Mouse (Mus musculus) midbrain, embryonic 13.5 days (tissue): ENCODE data around the gene Csnk2b. TPM values are rescaled to one million over a fixed set of nuclear protein-coding genes. Genes with fewer than 3 reads are reported as not detected.
A peak's percentile ranks its signal among the peaks of the same experiment; 100 is the strongest.

Experiments used
- ATAC-seq: fragments of 200-750 bp; cut with Nextera tagmentation; 2 replicates; pipeline ENCODE4 v1.8.0; 2017; ENCODE audit warnings: mild to moderate bottlenecking, moderate TSS enrichment, moderate library complexity
- H3K27ac ChIP-seq: fragments of 300-500 bp; sonication (generic); 2 replicates; pipeline ENCODE4 v1.5.1; 2015; ENCODE audit warnings: inconsistent platforms, mild to moderate bottlenecking, moderate library complexity
- H3K27me3 ChIP-seq: fragments of 300-500 bp; sonication (generic); 2 replicates; pipeline ENCODE4 v1.6.1; 2015; ENCODE audit warnings: mild to moderate bottlenecking, inconsistent platforms
- H3K36me3 ChIP-seq: fragments of 300-500 bp; sonication (generic); 2 replicates; pipeline ENCODE4 v1.6.1; 2015; ENCODE audit warnings: mild to moderate bottlenecking, inconsistent platforms
- H3K4me1 ChIP-seq: fragments of 300-500 bp; sonication (generic); replicated peaks from 2 replicates; pipeline ENCODE4 v1.6.1; 2015; ENCODE audit warnings: inconsistent platforms
- H3K4me2 ChIP-seq: fragments of 300-500 bp; sonication (generic); replicated peaks from 2 replicates; pipeline ENCODE4 v1.6.1; 2015; ENCODE audit warnings: moderate library complexity, mild to moderate bottlenecking, inconsistent platforms
- H3K4me3 ChIP-seq: fragments of 300-500 bp; sonication (generic); replicated peaks from 2 replicates; pipeline ENCODE4 v1.5.1; 2015; ENCODE audit warnings: mild to moderate bottlenecking, inconsistent platforms
- H3K9ac ChIP-seq: fragments of 300-500 bp; sonication (generic); replicated peaks from 2 replicates; pipeline ENCODE4 v1.6.1; 2015; ENCODE audit warnings: mild to moderate bottlenecking, inconsistent platforms
- H3K9me3 ChIP-seq: fragments of 300-500 bp; sonication (generic); 2 replicates; pipeline ENCODE4 v1.6.1; 2016; ENCODE audit warnings: mild to moderate bottlenecking, inconsistent platforms
- WGBS: fragments of 180-500 bp; shearing (Covaris S2); methylation state at CpG from one replicate; pipeline ENCODE4 v1.1.7; 2015; 5-methylcytosine and 5-hydroxymethylcytosine counted together
- polyA plus RNA-seq: library from polyadenylated mRNA; unstranded; fragments of >200 nt; fragmentation: Nextera tagmentation; extraction: Ambion mirVana; gene quantifications from 2 replicates; pipeline ENCODE4 v1.2.1, GENCODE M21; 2015

Gene Csnk2b
- polyA plus RNA-seq, 1 experiment from 2014 or later: 293 TPM

DNA sequence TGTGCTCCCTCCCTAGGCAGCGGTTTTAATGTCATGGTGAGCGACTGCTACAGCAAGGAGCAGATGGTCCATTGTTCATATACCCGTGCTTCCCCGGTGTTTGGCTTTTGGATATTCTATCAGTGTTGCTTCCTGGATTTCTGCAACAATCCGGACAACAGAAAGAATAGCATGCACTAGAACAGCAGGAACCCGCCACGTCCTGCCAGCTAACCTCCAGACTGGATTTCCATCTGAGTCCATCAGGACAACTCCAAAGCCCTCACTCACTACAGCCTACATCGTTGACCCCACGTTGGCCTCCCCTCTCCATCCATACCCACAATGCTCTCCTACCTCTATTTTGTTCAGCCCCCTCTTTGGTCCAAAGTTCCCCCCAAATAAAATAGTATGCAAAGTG is 10.1 kb downstream of the Csnk2b start:
- Histone ChIP-seq H3K27ac (no peak overlapping the region), H3K9me3 (no peaks in the 10 kb centered on the region), H3K27me3 (no peaks in the 10 kb centered on the region), H3K4me1 (no peaks in the 10 kb centered on the region), H3K4me2 (no peak overlapping the region), H3K36me3 (peaks cover 28% of the 10 kb centered on the region), H3K4me3 (no peak overlapping the region), H3K9ac (no peak overlapping the region)
- no peak for ATAC-seq
- WGBS: 71% methylated on average over 9 of the region's 9 CpGs

DNA sequence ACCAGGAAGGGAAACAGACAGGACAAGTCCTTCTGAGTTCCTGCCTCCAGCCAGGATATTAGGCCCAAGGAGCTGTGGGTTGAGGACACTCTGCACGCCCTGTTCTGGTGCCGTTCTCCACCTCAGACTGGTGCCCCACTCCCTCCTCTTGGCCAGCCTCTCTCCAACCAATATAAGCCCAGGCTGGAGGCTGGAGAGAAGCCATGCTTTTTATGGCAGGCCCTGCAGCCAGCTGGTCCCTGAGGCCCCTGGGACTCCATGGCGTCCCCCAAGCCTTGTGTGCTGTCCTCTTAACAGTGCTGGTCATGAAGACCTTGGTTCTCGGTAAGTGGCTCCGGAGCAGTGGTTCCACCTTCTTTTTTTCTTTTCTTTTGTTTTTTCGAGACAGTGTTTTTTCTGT is 13.8 kb downstream of the Csnk2b start, which contains the start of gene Ly6g5c:
TSS of gene Ly6g5c (plus strand) at position 183 of the 400 bp plus-strand sequence.
- Histone ChIP-seq H3K4me1 (peaks cover 7% of the 10 kb centered on the region), H3K36me3 (peaks cover 10% of the 10 kb centered on the region), H3K9ac (0 out of 2 replicates have a peak within 1 kb of the TSS, but pooled peaks have one; percentile 15), H3K9me3 (no peaks in the 10 kb centered on the region), H3K4me2 (no peak within 1 kb of the TSS), H3K4me3 (no peak within 1 kb of the TSS), H3K27me3 (no peaks in the 10 kb centered on the region), H3K27ac (no peak within 1 kb of the TSS)
- 87% methylated on average over 6 of the region's 6 CpGs for WGBS
- no peak for ATAC-seq

DNA sequence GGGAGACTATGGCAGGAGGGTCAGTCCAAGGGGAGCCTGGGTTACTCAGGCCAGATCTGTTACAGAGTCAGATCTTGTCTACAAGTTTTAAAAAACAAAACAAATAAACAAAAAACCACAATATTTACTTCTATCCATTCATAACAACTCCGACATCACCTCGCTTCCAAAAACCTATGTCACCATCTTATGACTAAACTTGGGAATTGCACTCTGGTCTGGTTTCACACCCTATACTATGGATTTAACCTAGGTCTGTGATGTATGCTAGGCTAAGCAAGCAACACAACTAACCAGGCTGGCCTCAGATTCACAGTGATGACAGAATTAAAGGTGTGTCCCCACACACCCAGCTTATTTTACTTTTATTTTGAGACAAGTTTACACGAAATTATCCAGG is 15.3 kb downstream of the Csnk2b start:
- H3K27ac ChIP-seq: peak overlapping the region; percentile 40
- H3K4me3 ChIP-seq: no peak overlapping the region
- H3K9me3 ChIP-seq: no peaks in the 10 kb centered on the region
- H3K27me3 ChIP-seq: no peaks in the 10 kb centered on the region
- H3K4me1 ChIP-seq: peaks cover 7% of the 10 kb centered on the region
- H3K36me3 ChIP-seq: peaks cover 25% of the 10 kb centered on the region
- no peak overlapping the region; the same call in 1 of the 2 replicates for H3K9ac ChIP-seq
- peak; percentile 24; the same call in 1 of the 2 replicates for ATAC-seq
- WGBS: 67% methylated on average over 3 of the region's 3 CpGs
- H3K4me2 ChIP-seq: no peak overlapping the region

DNA sequence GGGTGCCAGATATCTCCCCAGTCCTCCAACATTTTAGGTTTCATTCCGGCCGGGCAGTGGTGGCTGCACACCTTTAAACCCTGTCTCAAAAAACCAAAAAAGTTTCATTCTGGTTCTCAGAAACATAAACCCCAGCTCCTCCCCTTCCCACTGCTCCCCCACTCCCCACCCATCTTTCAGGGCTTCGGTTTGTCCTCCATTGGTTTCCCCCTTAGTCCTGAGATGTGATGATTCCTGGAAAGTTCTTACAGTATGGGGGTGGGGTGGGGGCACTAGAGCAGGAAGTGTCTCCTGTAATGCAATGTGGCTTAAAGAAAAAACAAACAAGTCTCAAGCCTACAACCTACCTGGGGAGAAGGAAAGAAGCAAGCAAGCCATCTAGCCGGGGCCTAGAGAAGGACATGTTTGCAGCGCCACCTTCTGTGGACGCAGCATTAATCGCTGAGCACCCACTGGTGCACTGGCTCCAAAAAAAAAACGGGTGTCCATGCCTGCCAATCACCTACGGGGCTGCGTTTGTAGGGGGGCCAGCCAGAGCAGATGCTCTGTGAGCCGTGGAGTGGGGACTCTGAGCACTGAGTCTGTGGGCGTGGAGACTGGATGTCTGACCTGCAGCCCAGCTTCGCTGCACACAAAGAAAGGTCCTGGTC is 16.0 kb downstream of the Csnk2b start:
- peak overlapping the region; percentile 61 for H3K9ac ChIP-seq
- H3K4me3 ChIP-seq: 0 out of 2 replicates have a peak overlapping the region, but pooled peaks have one; percentile 13
- 19% methylated on average over 13 of the region's 13 CpGs for WGBS
- H3K4me2 ChIP-seq: peak overlapping the region; percentile 41
- no peaks in the 10 kb centered on the region for H3K27me3 ChIP-seq
- peak overlapping the region; percentile 40 for H3K27ac ChIP-seq
- H3K36me3 ChIP-seq: peaks cover 32% of the 10 kb centered on the region
- H3K4me1 ChIP-seq: peaks cover 7% of the 10 kb centered on the region
- ATAC-seq: peak; percentile 35
- H3K9me3 ChIP-seq: no peaks in the 10 kb centered on the region

DNA sequence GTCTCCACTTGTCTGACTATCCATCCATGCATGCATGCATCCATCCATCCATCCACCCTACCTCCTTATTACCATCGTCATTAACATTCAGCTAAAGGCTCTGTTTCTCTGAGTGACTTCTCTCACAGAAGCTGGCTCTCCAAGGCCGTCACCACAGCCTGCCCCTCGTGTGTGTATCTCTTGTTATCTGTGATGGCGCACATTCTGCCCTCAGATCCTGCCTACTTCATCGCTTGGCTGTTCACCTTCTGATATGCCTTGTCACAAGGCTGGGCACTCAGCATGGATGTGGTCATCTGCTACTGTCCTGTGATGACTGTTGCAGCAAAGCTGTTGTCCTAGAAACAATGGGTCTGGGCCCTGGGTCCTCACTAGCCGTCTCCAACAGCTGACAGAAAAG is 17.1 kb downstream of the Csnk2b start:
- Histone ChIP-seq H3K36me3 (peaks cover 43% of the 10 kb centered on the region), H3K27ac (no peak overlapping the region), H3K4me1 (peaks cover 7% of the 10 kb centered on the region), H3K4me2 (no peak overlapping the region), H3K27me3 (no peaks in the 10 kb centered on the region), H3K9me3 (no peaks in the 10 kb centered on the region), H3K9ac (0 out of 2 replicates have a peak overlapping the region, but pooled peaks have one; percentile 8), H3K4me3 (no peak overlapping the region)
- 69% methylated on average over 6 of the region's 6 CpGs for WGBS
- no peak for ATAC-seq

DNA sequence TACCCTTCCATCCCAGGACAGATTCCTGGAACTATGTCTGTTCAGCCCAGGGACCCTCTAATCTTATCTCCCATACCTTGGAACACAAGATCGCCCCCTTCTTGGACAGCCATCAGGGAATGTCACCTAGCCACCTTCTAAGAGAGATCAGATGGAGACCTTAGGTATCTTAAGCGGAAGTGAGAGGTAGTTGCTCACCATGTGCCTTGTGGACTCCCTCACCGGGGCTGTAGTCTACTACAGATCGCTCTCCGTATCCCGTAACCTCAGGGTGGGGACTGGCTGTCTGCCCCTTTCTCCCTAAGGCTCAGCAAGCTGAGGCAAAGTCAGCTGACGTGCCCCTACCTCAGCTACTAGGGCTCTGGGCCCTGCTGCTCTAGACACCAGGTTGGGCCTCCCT is 17.8 kb downstream of the Csnk2b start:
- Histone ChIP-seq H3K4me3 (no peak overlapping the region), H3K9ac (no peak overlapping the region), H3K9me3 (no peaks in the 10 kb centered on the region), H3K4me2 (no peak overlapping the region), H3K36me3 (peaks cover 50% of the 10 kb centered on the region), H3K27ac (no peak overlapping the region), H3K4me1 (peaks cover 7% of the 10 kb centered on the region), H3K27me3 (no peaks in the 10 kb centered on the region)
- WGBS: 92% methylated on average over 7 of the region's 7 CpGs
- ATAC-seq: no peak

DNA sequence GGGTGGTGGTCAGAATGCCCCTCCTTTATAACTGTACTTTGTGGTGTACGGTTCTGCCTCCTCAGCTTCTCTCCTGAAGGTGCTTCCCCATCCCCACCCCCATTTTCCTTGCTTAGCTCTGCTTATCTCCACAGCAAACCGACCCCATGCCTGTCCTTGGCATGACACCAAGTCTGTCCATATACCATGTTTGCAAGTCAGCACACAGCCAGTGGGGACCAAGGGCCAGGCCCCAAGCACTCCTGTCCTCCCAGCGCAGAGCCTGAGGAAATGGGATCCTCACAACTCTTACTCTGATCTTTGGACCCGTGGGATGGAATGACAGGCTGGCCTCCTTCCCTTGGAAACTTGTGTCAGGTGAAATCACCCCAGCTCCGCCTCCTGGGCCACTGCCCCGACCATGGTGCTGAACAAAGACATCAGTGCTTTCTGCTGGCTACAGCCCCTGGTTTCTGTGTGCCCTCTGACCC is 18.6 kb downstream of the Csnk2b start:
- peaks cover 58% of the 10 kb centered on the region for H3K36me3 ChIP-seq
- no peak overlapping the region for H3K27ac ChIP-seq
- no peak overlapping the region for H3K4me3 ChIP-seq
- peaks cover 7% of the 10 kb centered on the region for H3K4me1 ChIP-seq
- no peaks in the 10 kb centered on the region for H3K9me3 ChIP-seq
- no peak for ATAC-seq
- 76% methylated on average over 6 of the region's 6 CpGs for WGBS
- H3K27me3 ChIP-seq: no peaks in the 10 kb centered on the region
- H3K9ac ChIP-seq: no peak overlapping the region
- H3K4me2 ChIP-seq: no peak overlapping the region

DNA sequence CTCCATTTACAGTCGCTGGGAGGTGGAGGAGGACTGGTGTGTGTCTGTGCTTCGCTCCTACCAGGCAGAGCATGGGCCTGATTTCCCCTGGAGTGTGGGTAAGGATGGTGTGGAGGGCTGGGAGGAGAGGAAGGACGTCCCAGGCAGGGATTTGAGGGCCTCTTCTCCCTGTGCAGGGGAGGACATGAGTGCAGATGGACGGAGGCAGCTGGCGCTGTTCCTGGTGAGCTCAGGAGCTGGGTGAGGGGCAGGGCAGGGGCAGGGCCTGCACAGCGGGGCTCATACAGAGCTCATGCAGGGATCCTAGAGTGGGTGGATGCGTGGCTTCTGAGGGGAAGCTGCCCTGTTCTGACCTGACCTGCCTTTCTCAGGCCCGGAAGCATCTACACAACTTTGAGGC is 19.6 kb downstream of the Csnk2b start:
- no peak for ATAC-seq
- Histone ChIP-seq H3K4me1 (peaks cover 7% of the 10 kb centered on the region), H3K27ac (no peak overlapping the region), H3K9ac (no peak overlapping the region), H3K36me3 (peaks cover 68% of the 10 kb centered on the region), H3K27me3 (no peaks in the 10 kb centered on the region), H3K9me3 (no peaks in the 10 kb centered on the region), H3K4me2 (no peak overlapping the region), H3K4me3 (no peak overlapping the region)
- WGBS: 73% methylated on average over 8 of the region's 8 CpGs

DNA sequence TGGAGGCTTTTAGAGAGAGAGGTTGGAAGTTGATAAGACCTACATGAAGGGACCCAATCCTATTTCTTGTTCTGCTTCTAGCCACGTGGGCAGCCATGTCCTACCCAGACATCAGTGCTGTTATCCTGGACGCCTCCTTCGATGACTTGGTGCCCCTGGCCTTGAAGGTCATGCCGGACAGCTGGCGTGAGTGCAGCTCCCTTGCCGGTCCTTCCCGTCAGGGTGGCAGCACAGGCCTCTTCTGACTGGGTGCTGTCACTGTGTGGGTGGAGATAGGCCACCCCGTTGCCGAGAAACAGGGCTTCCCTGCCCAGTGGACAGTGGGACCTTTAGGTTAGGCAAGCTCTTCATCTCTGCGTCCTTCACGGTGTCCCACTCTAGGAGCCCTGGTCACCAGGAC is 20.7 kb downstream of the Csnk2b start:
- H3K36me3 ChIP-seq: peaks cover 79% of the 10 kb centered on the region
- WGBS: 94% methylated on average over 11 of the region's 11 CpGs

DNA sequence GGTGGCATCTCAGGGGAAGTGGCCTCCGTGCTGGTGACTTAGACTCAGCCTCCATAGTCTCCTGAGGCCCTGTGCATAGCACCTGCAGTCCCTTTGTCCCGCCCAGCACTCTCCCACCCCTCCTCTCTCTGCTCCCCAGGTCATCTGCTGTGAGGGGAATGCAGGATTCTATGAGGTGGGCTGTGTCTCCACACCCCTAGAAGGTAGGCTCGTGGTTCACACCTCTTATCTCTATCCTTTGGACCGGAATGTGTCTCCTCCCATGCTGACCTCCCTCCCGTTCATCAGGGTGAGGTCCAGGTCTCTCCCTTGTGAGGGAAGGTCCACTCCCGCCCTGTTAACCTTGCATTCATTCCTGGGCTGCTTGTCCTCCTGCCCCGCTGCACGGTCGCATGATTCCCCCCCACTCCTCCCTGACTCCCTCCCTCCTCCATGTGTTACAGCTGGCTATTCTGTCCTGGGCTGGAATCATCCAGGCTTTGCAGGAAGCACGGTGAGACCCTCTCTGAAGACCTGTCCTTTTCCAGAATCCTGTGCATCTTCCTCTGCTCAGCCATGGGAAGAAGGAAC is 21.6 kb downstream of the Csnk2b start:
- Histone ChIP-seq H3K9me3 (no peaks in the 10 kb centered on the region), H3K4me3 (no peak overlapping the region), H3K36me3 (peaks cover 87% of the 10 kb centered on the region), H3K9ac (no peak overlapping the region), H3K27ac (no peak overlapping the region), H3K4me1 (no peaks in the 10 kb centered on the region), H3K4me2 (no peak overlapping the region), H3K27me3 (no peaks in the 10 kb centered on the region)
- 67% methylated on average over 10 of the region's 10 CpGs for WGBS
- no peak for ATAC-seq

More for the DNA sequence above, 20.7 kb downstream of the Csnk2b start:
- Histone ChIP-seq H3K4me3 (no peak overlapping the region), H3K9ac (0 out of 2 replicates have a peak overlapping the region, but pooled peaks have one; percentile 19), H3K4me1 (peaks cover 5% of the 10 kb centered on the region), H3K27ac (no peak overlapping the region), H3K27me3 (no peaks in the 10 kb centered on the region), H3K9me3 (no peaks in the 10 kb centered on the region), H3K4me2 (no peak overlapping the region)
- no peak for ATAC-seq

DNA sequence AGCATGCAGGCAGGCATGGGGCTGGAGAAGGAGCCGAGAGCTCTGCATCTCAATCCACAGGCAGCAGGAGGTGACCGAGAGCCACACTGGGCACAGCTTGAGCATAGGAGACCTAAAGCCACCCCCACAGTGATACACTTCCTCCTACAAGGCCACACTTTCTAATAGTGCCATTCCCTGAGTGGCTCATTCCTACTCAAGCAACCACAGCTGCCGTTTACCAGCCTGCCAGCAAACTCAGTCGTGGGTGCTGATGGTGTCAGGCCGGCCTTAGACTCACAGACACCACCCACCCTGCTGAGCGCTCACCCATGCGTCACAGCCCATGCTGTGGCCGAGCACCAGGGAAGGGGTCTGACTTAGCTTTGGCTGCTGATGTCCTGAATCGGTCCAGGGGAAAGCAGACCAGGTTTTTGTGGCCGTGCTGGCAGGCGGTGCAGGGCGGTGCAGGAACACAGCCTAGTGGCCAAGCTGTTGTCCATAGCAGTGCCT is 24.6 kb downstream of the Csnk2b start:
- Histone ChIP-seq H3K9ac (no peak overlapping the region), H3K4me3 (no peak overlapping the region), H3K36me3 (peaks cover 98% of the 10 kb centered on the region), H3K27me3 (no peaks in the 10 kb centered on the region), H3K4me2 (no peak overlapping the region), H3K9me3 (no peaks in the 10 kb centered on the region), H3K27ac (no peak overlapping the region), H3K4me1 (no peaks in the 10 kb centered on the region)
- WGBS: 73% methylated on average over 12 of the region's 12 CpGs
- ATAC-seq: no peak

DNA sequence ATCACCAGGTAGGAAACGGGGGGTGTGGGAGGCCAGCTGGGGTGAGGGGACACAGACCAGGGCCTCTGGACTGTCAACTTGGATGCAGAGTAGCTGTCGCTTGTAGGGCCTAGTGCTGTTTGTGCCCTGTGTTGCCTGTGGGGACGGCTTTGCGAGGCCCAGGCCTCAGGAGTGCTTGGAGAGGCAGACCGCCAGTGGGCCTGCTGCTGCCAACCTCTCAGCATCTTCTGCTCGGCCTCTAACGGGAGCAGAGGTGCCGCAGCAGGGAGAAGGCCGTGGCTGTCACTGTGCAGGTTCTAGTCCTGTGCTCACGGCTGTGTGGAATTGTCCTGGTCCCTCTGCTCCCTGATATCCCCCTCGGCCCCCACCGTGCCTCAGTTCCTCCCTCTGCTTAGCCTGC is 25.3 kb downstream of the Csnk2b start:
- Histone ChIP-seq H3K36me3 (peaks cover 96% of the 10 kb centered on the region), H3K27ac (no peak overlapping the region), H3K4me1 (no peaks in the 10 kb centered on the region), H3K4me3 (no peak overlapping the region), H3K9ac (no peak overlapping the region), H3K27me3 (no peaks in the 10 kb centered on the region), H3K9me3 (no peaks in the 10 kb centered on the region), H3K4me2 (no peak overlapping the region)
- ATAC-seq: no peak
- WGBS: 80% methylated on average over 12 of the region's 12 CpGs
